ENCODE assay signal across 7 mouse cellular contexts in the genomic region with DNA sequence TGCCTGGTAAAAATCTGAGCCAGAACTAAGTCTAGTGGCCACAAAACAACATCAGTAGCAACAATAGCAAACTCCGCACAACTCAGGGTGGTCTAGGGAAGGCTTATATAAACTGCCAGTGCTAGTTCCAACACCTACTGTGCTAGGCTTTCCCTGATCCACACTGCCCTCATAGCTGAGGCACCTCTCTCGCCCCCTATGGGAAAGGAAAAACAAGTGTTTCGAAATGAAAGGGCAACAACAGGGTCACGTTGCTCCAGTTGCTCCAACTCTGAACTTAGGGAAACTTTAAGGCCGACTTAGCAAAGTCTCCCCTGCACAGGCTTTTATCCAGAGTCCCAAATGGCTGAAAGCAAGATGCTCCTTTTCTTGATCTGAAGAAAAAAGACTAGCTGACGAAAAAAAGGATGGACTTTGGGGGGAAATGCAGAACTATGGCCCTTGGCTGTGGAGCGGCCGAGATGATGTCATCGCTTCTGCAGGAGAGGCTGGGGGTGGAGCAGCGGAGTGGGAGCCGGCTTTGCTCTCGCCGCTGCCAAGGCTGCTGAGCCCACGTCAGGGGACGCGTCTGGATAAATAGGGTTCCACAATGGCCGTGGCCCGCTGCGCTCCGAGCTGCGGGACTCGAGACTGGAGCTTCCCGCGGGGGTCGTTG. TPM values are rescaled to one million over a fixed set of nuclear protein-coding genes. Genes with fewer than 3 reads are reported as not detected.
DNase-seq lines count a peak whose midpoint lies in the region; ATAC-seq lines count a peak whose summit lies in the region.

A gene (plus strand): TSS at position 532 of the 655 bp plus-strand sequence.

- peak; percentile 71 for ATAC-seq in forebrain, embryonic 13.5 days
- ATAC-seq in megakaryocyte-erythroid progenitor cell, adult 5-6 weeks (replicated peaks; ENCODE audit: low FRiP score, low TSS enrichment, poor library complexity, severe bottlenecking), result peak; percentile 58

- H3K27ac ChIP-seq in brown adipose tissue, adult 24 weeks (replicated peaks; ENCODE audit: low read depth, low read length), result no peak within 1 kb of the TSS
- H3K27ac ChIP-seq in forebrain, embryonic 13.5 days, result no peak within 1 kb of the TSS
- no peak within 1 kb of the TSS for H3K27ac ChIP-seq in limb, embryonic 10.5 days

- intact Hi-C loops in heart, postnatal 36 days (cut with DNase I), result no loop called here

- no peaks in the 10 kb centered on the region for H3K36me3 ChIP-seq in forebrain, embryonic 13.5 days (ENCODE audit: poor library complexity, severe bottlenecking)
- H3K36me3 ChIP-seq in limb, embryonic 10.5 days, result no peaks in the 10 kb centered on the region

- peaks cover 2% of the 10 kb centered on the region; the same call in 1 of the 2 replicates for H3K4me1 ChIP-seq in brown adipose tissue, adult 24 weeks (ENCODE audit: control insufficient read depth, insufficient read depth, insufficient read length, low read length)
- peaks cover 26% of the 10 kb centered on the region for H3K4me1 ChIP-seq in forebrain, embryonic 13.5 days
- peaks cover 21% of the 10 kb centered on the region for H3K4me1 ChIP-seq in limb, embryonic 10.5 days

- peak within 1 kb of the TSS; percentile 70 for H3K9ac ChIP-seq in forebrain, embryonic 13.5 days

- DNase-seq in R1 (ENCODE audit: low read depth, low spot score), result peak; percentile 88
- DNase-seq in heart, postnatal 36 days, result peak; percentile 38
- DNase-seq in limb, embryonic 10.5 days (ENCODE audit: low spot score), result peak; percentile 67
- DNase-seq in right cerebral cortex, postnatal 4 days, result peak; percentile 42

- no peaks in the 10 kb centered on the region for H3K9me3 ChIP-seq in forebrain, embryonic 13.5 days (replicated peaks)
- no peaks in the 10 kb centered on the region for H3K9me3 ChIP-seq in limb, embryonic 10.5 days (replicated peaks)

- peak within 1 kb of the TSS; percentile 80 for H3K4me2 ChIP-seq in forebrain, embryonic 13.5 days

- H3K4me3 ChIP-seq in brown adipose tissue, adult 24 weeks (ENCODE audit: insufficient read depth, low read depth, low read length), result peak within 1 kb of the TSS; percentile 54
- peak within 1 kb of the TSS; percentile 50 for H3K4me3 ChIP-seq in forebrain, embryonic 13.5 days
- H3K4me3 ChIP-seq in limb, embryonic 10.5 days, result peak within 1 kb of the TSS; percentile 55

- H3K27me3 ChIP-seq in forebrain, embryonic 13.5 days, result peaks cover 8% of the 10 kb centered on the region
- H3K27me3 ChIP-seq in limb, embryonic 10.5 days (ENCODE audit: low read depth, poor library complexity, severe bottlenecking), result peaks cover 39% of the 10 kb centered on the region

- 2% methylated on average over 25 of the region's 25 CpGs for WGBS in forebrain, embryonic 13.5 days
- WGBS in limb, embryonic 10.5 days, result 2% methylated on average over 25 of the region's 25 CpGs

RNA-seq across cellular contexts. Expression of the gene that starts here (rescaled TPM):
- 0.63 and 2.9 TPM in 2 replicates for polyA plus RNA-seq in brown adipose tissue, adult 24 weeks (2012; ENCODE audit: insufficient read depth, insufficient read length, missing spikeins)
- 2.9 and 3.0 TPM in 2 replicates for polyA plus RNA-seq in forebrain, embryonic 13.5 days (2015; fragmentation: Nextera tagmentation; extraction: Ambion mirVana)
- total RNA-seq in heart, postnatal 36 days (2021), result under 1 TPM; 0.16 to 0.58 TPM
- 0.15 and 0.31 TPM in 2 replicates for polyA plus RNA-seq in limb, embryonic 10.5 days (2016; fragmentation: Nextera tagmentation; extraction: Ambion mirVana)
- 7.3 and 8.3 TPM in 2 replicates for total RNA-seq in megakaryocyte-erythroid progenitor cell, adult 5-6 weeks (2014; fragmentation: Nextera tagmentation)
- 2.3 and 2.4 TPM in 2 replicates for total RNA-seq in megakaryocyte-erythroid progenitor cell, adult 5-6 weeks (2017)

Comparison
In these comparisons a context has a peak if more than half of its experiments do, and no peak if none do; other contexts are left out.
1. Peak in DNase-seq in heart, postnatal 36 days; RNA of the gene not detected or under 1 TPM.
2. Peak in DNase-seq and H3K4me3 ChIP-seq in limb, embryonic 10.5 days; RNA of the gene not detected or under 1 TPM.
3. DNase-seq: peak in every context shown above with its lines; median percentile 88 in R1; 67 in limb, embryonic 10.5 days; 42 in right cerebral cortex, postnatal 4 days; 38 in heart, postnatal 36 days.